ENCODE assay signal across 11 mouse cellular contexts in the genomic region with DNA sequence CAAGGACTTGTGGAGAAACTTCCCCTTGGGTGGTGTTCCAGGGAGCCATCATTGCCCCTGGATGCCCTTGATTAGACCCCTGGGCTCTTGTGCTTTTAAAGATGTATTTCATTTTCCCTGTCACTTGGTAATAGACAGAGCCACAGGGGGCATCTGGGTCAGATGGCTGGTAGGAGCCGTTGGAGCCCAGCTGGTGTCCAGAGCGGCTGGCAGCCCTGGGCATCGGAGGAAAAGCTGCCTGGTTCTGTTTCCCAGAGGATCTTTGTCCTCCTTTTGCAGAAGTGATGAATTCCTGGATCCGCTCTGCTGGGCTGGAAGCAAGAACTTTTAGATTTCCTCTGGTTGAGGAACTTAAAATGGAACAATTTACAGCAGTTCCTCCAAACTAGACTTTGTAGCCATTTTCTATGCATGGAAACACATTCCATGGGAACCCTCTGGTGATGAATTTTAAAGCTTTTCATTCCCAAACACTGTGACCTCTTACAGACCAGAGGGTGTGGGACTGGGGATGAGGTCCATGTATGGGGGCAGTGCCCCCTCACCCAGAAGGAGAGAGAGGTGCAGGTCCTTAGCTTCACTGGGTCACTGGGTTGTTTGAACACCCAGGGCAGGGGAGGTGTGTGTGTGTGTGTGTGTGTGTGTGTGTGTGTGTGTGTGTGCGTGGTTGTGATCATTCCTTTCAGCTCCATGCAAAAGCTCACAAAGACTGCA. TPM values are rescaled to one million over a fixed set of nuclear protein-coding genes. Genes with fewer than 3 reads are reported as not detected.
DNase-seq lines count a peak whose midpoint lies in the region; ATAC-seq and TF ChIP-seq lines count a peak whose summit lies in the region.
"Had no signal": no experiment of that assay in that cellular context is flagged by ENCODE, and none has a peak within 500 bp of the region (broad histone marks: within the 10 kb centered on the region; RNA-seq: fewer than 3 reads in every experiment).

No protein-coding gene starts in this region.

- H3K27me3 ChIP-seq in hindbrain, embryonic 12.5 days: no peaks in the 10 kb centered on the region
- no peaks in the 10 kb centered on the region for H3K27me3 ChIP-seq in midbrain, postnatal 0 days (ENCODE audit: insufficient read depth, low read length)

- peaks cover 18% of the 10 kb centered on the region for H3K4me1 ChIP-seq in hindbrain, embryonic 12.5 days
- no peaks in the 10 kb centered on the region for H3K4me1 ChIP-seq in midbrain, postnatal 0 days (ENCODE audit: insufficient read depth, low read length)

- no peak overlapping the region for H3K4me2 ChIP-seq in hindbrain, embryonic 12.5 days (replicated peaks)
- H3K4me2 ChIP-seq in midbrain, postnatal 0 days (ENCODE audit: low read depth, low read length, poor library complexity, severe bottlenecking): no peak overlapping the region

- no peak overlapping the region for H3K9ac ChIP-seq in hindbrain, embryonic 12.5 days
- H3K9ac ChIP-seq in midbrain, postnatal 0 days (replicated peaks; ENCODE audit: low read length, poor library complexity, severe bottlenecking): no peak overlapping the region

- no peaks in the 10 kb centered on the region for H3K9me3 ChIP-seq in hindbrain, embryonic 12.5 days (replicated peaks)
- no peaks in the 10 kb centered on the region for H3K9me3 ChIP-seq in midbrain, postnatal 0 days (ENCODE audit: low read length)

- 27% methylated on average over 5 of the region's 5 CpGs for WGBS in hindbrain, embryonic 12.5 days
- 37% methylated on average over 5 of the region's 5 CpGs for WGBS in midbrain, postnatal 0 days

- peaks cover 3% of the 10 kb centered on the region; the same call in 1 of the 2 replicates for H3K36me3 ChIP-seq in hindbrain, embryonic 12.5 days
- 0 out of 2 replicates have a peak, but pooled peaks cover 3% of the 10 kb centered on the region for H3K36me3 ChIP-seq in midbrain, postnatal 0 days (ENCODE audit: insufficient read depth, low read length)

- no peak for TF ChIP-seq CTCF in midbrain, postnatal 0 days (IDR thresholded peaks at IDR 0.05)

- peak; percentile 54 for DNase-seq in embryo, embryonic 10.5 days (ENCODE audit: low spot score)
- DNase-seq in embryo, embryonic 10 days (ENCODE audit: low spot score): no peak
- peak; percentile 76 to 79 for DNase-seq in cerebellum, adult 18-20 months
- peak; percentile 51 for DNase-seq in midbrain, postnatal 0 days (ENCODE audit: low spot score)
- no peak for DNase-seq in kidney, adult 11 months
- DNase-seq in right cerebral cortex, adult 2 months (ENCODE audit: low spot score in 2 of 2): no peak
- no peak for DNase-seq in heart, postnatal 4 days
- DNase-seq: gastrocnemius, postnatal 36 days; kidney, adult 2 months; right cerebral cortex, postnatal 4 days had no signal

- no peak overlapping the region for H3K4me3 ChIP-seq in hindbrain, embryonic 12.5 days
- H3K4me3 ChIP-seq in midbrain, postnatal 0 days (ENCODE audit: low read depth, low read length): no peak overlapping the region

- ATAC-seq in hindbrain, embryonic 12.5 days (ENCODE audit: low FRiP score): peak; percentile 75
- no peak for ATAC-seq in midbrain, postnatal 0 days (ENCODE audit: low FRiP score)

- H3K27ac ChIP-seq in hindbrain, embryonic 12.5 days: peak overlapping the region; percentile 67
- H3K27ac ChIP-seq in midbrain, postnatal 0 days (ENCODE audit: low read depth, low read length): no peak overlapping the region

RNA-seq across cellular contexts. Expression of gene Apba2, which starts 20.3 kb away (rescaled TPM):
- polyA plus RNA-seq in hindbrain, embryonic 12.5 days (2016; fragmentation: Nextera tagmentation; extraction: Ambion mirVana): 112 and 119 TPM in 2 replicates
- 374 and 379 TPM in 2 replicates for total RNA-seq in midbrain, postnatal 0 days (2014; rRNA removed)
- polyA plus RNA-seq in midbrain, postnatal 0 days (2015; fragmentation: Nextera tagmentation; extraction: Ambion mirVana): 185 and 199 TPM in 2 replicates
- under 1 TPM; 0.23 to 0.31 TPM for total RNA-seq in heart, postnatal 4 days (2021)

Comparison
In these comparisons a context has a peak if more than half of its experiments do, and no peak if none do; other contexts are left out.
1. DNase-seq: peak in embryo, embryonic 10.5 days (single experiment), cerebellum, adult 18-20 months (2 of 2) and midbrain, postnatal 0 days (single experiment); none in embryo, embryonic 10 days (single experiment), kidney, adult 11 months (single experiment), right cerebral cortex, adult 2 months (0 of 2) and heart, postnatal 4 days (single experiment).
2. RNA of gene Apba2, which starts 20.3 kb away (total RNA-seq): 374 to 379 TPM in midbrain, postnatal 0 days; 0.23 to 0.31 TPM in heart, postnatal 4 days; every median in the first group is over 100 times any median in the second.